Mouse (Mus musculus) lung, postnatal 0 days (tissue): ENCODE measurements at regions not wholly inside any gene's neighbourhood (a gene's known extent, or its start where the extent isn't known, plus 50 kb on each side); places are given as distances from the start of the nearest gene placed in this dataset.

Experiments used
- CTCF ChIP-seq: IDR thresholded peaks from 2 replicates; pipeline ENCODE4 v1.5.1; 2016; ENCODE audit warnings: antibody characterized with exemption, mild to moderate bottlenecking
- EP300 ChIP-seq: IDR thresholded peaks from 2 replicates; pipeline ENCODE4 v1.6.1; 2016; ENCODE audit warnings: antibody characterized with exemption, mild to moderate bottlenecking, control low read depth

DNA sequence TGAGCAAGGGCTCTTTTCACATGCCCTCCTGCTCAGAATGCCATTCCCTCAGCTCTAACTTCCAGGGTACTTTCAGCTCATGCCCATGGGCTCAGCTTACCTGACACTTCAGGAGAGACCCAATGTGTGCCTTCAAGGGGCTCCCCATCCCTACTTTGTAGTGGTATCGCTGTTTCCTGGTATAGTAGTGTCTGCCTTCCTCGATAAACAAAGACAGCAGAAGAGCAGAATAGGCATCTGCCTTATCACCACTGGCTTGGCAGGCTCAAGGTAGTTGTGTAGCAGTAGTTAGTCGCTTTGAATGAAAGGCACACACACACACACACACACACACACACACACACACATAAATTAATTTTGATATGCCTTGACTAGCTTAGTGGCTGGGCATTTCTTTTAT lies 89.7 kb upstream of the Peli1 start:
- TF ChIP-seq CTCF (no peak), EP300 (no peak)
